Mouse (Mus musculus) heart, postnatal 0 days (tissue): ENCODE data around the gene DXBay18.
"Not testable (repeated sequence)": the region's sequence is repeated elsewhere in the genome, so short reads cannot be mapped to it uniquely, and the experiment has no call there.

Experiments used
- CTCF ChIP-seq: IDR thresholded peaks from 2 replicates; pipeline ENCODE4 v1.5.1; 2016; ENCODE audit warnings: antibody characterized with exemption, control low read depth, low read depth
- EP300 ChIP-seq: IDR thresholded peaks from 2 replicates; pipeline ENCODE4 v1.6.1; 2016; ENCODE audit warnings: antibody characterized with exemption, low read depth

DNA sequence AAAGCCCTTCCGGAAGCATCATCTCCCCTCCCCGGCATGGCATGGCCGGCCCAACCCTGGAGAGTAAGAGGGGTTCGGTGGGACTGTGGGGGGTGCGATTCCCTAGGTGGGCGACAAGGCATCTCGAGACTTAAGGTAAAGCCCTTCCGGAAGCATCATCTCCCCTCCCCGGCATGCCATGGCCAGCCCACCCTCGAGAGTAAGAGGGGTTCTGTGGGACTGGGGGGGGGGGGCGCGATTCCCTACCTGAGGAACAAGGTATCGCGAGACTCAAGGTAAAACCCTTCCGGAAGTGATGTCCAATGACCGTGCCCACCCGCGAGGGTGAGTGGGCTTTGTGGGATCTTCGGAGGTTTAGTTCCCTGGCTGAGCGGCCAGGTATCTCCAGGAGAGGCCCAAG is 754 bp downstream of the DXBay18 start, which contains the start of gene Xlr5b:
- not testable (repeated sequence) for TF ChIP-seq CTCF, EP300
